Mouse (Mus musculus) ovary, postnatal 36 days (tissue): ENCODE results near the gene Pf4.
"Not testable (repeated sequence)": the region's sequence is repeated elsewhere in the genome, so short reads cannot be mapped to it uniquely, and the experiment has no call there.

ENCODE experiments used
- DNase-seq: peaks from one replicate; pipeline ENCODE4 v3.0.0; 2022; ENCODE audit warnings: low spot score, mixed read lengths

The Pf4 gene

GRCm38 (mm10) chr5:90788114-90788513, 15.9 kb downstream of the Pf4 start:
- no peak for DNase-seq

GRCm38 (mm10) chr5:90789306-90790073, 17.3 kb downstream of the Pf4 start:
- no peak for DNase-seq

GRCm38 (mm10) chr5:90790074-90790502, 17.9 kb downstream of the Pf4 start:
- DNase-seq, result no peak

GRCm38 (mm10) chr5:90794195-90794625, 22.0 kb downstream of the Pf4 start, which contains the start of gene Cxcl15:
Cxcl15 (plus strand) TSS chr5:90794534.
- DNase-seq, result no peak

- DNase-seq, result not testable (repeated sequence)
Measured at GRCm38 (mm10) chr5:90795392-90795791, 23.2 kb downstream of the Pf4 start.

GRCm38 (mm10) chr5:90804574-90804973, 32.3 kb downstream of the Pf4 start:
- DNase-seq, result no peak

GRCm38 (mm10) chr5:90806050-90806449, 33.8 kb downstream of the Pf4 start:
- DNase-seq, result no peak

GRCm38 (mm10) chr5:90807176-90807950, 35.1 kb downstream of the Pf4 start:
- no peak for DNase-seq

GRCm38 (mm10) chr5:90819756-90820155, 47.5 kb downstream of the Pf4 start:
- no peak for DNase-seq
